Mouse (Mus musculus): ENCODE data around the gene Trpm8.

Gene Trpm8

DNA sequence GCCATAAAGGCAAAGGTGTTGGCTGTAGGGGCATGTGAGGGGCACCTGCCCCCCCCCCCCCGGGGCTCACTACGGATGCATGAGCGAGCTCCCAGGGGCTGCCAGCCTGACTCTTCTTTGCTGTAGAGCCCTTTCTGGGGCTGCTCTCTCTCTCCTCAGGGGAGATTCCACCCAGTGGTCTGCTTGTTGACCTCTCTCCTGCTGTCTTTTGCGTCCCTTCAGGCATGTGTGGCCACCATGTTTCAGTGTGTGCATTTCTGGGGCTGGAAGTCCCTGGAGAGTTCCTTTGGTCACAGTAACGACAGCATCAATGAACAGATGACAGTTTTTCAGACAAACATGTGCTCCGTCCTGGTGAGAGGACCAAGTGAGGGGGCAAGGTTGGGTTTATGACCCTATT lies 19.1 kb upstream of the Trpm8 start:
- ChIA-PET POLR2A (interaction anchor here in 3 of 4 experiments (0.5 to 15.1 kb wide), 11 partner anchors 7 to 63 kb away, joined by 3 to 203 read pairs (median 4); partner anchors contain the start of genes Hjurp (in 2 of the 3) and Trpm8 (in 2 of the 3)), CTCF (interaction anchor here in 3 of 4 experiments (0.6 to 3.1 kb wide), 8 partner anchors 19 to 208 kb away, joined by 3 to 17 read pairs (median 8); partner anchors contain the start of genes Hjurp (in 2 of the 3) and Trpm8 (in 2 of the 3))

DNA sequence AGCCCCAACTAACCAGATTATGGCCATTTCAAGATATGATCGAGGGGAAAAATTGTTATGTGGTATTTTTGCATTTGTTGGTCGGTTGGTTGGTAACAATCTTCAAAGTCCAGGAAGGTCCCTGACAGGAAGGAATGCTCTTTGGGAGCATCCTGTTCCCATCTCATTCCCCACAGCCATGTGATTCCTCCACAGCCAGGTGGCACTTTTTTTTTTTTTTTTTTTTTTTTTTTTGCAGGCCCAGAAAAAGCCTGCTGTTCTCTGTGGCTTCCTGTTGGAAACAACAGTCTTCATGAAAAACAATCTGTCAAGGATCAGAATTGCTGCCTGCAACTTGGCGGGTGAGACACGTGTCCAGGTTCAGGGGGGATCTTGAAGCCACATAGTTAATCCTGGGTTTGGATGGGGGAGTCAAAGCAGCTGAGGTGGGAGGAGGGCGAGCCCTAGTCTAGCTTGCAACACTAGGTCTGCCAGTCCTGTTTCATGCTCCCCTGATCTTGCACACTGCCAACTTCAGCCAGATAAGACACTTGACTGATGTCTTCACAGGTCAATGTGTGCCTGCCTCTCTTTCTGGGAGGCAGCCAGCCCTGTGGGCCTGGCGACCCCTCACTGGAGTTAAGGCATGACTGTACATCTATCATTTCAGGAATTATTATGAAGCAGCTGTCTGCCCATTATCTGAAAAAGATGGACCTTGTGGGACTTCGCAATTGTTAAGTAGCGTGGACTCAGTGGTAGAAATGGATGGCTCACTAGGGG lies 18.4 kb upstream of the Trpm8 start:
- CTCF ChIA-PET = interaction anchor here in 2 of 4 experiments (0.7 to 1.9 kb wide), 4 partner anchors 9 to 31 kb away, joined by 3 to 21 read pairs (median 5); no protein-coding TSS in a partner anchor

DNA sequence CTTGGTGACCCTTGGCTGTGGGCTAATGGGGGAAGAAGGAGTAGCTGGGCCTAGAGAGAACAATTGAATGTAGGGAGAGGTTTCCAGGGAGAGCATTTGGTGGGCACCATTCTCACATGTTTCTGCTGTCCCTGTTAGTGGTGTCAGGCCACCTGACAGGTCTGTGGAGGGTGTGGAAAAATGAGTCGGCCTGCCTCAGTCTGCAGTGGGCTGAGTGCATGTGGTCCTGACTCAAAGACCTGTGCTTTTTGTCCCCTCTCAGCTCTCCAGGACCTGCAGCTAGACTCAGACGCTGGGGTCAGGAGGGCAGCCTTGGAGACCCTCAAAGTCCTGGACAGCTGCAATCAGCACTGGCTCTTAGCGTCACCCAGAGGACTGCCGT lies 17.8 kb upstream of the Trpm8 start:
- POLR2A ChIA-PET = interaction anchor here in 2 of 4 experiments (0.6 to 15.1 kb wide), 7 partner anchors 11 to 1028 kb away, joined by 3 to 203 read pairs (median 4); partner anchors contain the start of genes Hjurp (in 2 of the 2) and Trpm8 (in 2 of the 2)
- CTCF ChIA-PET = interaction anchor here in 2 of 4 experiments (0.7 to 1.9 kb wide), 4 partner anchors 9 to 30 kb away, joined by 3 to 21 read pairs (median 5); no protein-coding TSS in a partner anchor

More for the DNA sequence above, 18.4 kb upstream of the Trpm8 start:
- POLR2A ChIA-PET = interaction anchor here in 3 of 4 experiments (0.6 to 15.1 kb wide), 10 partner anchors 10 to 1028 kb away, joined by 3 to 203 read pairs (median 4); partner anchors contain the start of genes Hjurp (in 2 of the 3) and Trpm8 (in 2 of the 3)

DNA sequence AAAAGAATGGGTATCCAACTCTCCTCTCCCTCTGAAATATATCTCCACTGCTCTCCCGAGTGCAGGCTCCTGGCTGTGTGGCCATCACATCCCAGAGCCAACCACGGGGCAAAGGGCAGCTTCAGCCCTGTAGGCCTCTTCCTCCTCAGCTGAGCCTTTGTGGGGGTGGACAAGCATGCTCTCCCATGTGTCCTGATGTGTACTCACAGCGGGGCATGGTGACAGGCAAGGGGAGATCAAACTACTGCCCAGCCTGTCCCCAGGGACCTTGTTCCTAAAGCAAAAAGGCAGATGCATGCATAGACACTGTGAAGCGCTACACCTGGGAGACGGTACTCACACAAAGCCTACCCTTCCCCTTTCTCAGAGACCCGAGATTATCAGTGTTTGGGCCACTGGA lies 17.3 kb upstream of the Trpm8 start:
- ChIA-PET CTCF (interaction anchor here in 1 of 4 experiments (1.9 kb wide), 1 partner anchor 30 kb away, joined by 7 read pairs; no protein-coding TSS in a partner anchor), POLR2A (interaction anchor here in 2 of 4 experiments (1.0 to 15.1 kb wide), 5 partner anchors 11 to 40 kb away, joined by 3 to 203 read pairs (median 4); partner anchors contain the start of genes Hjurp (in 2 of the 2) and Trpm8 (in 2 of the 2))

DNA sequence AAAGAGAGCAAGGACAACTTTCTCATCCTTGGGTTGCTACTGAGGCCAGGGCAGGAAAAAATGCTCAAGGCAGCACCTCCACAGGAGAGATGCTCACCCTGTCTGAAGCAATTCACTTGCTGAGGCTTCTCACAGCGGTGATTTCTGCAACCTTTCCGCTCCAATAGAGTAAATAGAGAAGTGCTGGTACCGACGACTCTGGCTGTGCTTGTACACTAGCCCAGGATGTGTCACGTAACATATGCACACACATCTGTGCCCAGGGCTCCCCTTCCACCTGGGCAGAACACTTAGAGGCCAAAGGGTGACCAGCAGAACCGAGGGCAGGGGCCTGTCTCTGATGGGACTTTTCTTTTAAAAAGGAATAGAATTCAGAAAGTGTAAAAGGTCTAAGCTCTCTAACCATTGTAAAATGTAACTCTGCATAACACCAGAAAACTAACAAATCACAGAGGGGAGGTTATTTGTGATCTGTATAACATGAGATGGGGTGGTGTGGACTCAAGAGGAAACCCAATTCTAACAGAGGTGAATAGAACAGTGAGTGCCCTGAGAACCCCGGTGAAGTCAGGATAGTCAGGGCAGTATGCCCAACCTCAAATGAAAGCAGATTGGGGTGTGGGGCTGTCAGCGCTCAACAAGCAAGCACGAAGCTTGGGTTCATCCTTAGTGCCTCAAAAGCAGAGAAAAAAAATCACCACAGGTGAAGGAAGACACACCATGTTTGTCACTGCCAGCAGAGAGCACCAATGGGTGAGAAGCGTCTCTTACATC lies 16.7 kb upstream of the Trpm8 start:
- CTCF ChIA-PET = interaction anchor here in 2 of 4 experiments (1.1 to 1.6 kb wide), 2 partner anchors 17 to 29 kb away, joined by 5 to 6 read pairs; partner anchors contain the start of genes Hjurp (in 1 of the 2) and Trpm8 (in 1 of the 2)

DNA sequence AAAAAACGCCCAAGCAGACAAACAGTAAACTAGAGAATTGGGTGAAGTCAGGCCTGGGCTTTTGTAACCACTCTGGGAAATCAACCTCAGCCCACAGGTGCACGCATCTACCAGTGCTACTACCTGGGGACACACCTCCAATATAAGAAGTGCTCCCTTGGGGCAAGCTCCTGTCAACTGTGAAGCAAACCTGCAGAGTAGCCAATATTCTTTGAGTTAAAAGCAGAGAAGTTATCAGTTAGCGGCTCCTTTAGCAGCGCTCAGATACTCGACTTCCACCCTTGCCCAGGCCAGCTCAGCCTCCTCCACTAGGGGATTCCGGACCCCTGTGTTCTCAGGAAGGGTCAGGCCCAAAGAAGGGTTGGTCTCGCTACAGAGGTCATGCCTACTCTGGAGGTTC lies 15.8 kb upstream of the Trpm8 start:
- ChIA-PET POLR2A (interaction anchor here in 3 of 4 experiments (0.7 to 15.1 kb wide), 7 partner anchors 8 to 313 kb away, joined by 3 to 203 read pairs (median 4); partner anchors contain the start of genes Hjurp (in 2 of the 3) and Trpm8 (in 2 of the 3)), CTCF (interaction anchor here in 2 of 4 experiments (0.9 to 5.4 kb wide), 5 partner anchors 13 to 28 kb away, joined by 3 to 29 read pairs (median 5); partner anchors contain the start of genes Hjurp (in 2 of the 2) and Trpm8 (in 2 of the 2))

More for the DNA sequence above, 16.7 kb upstream of the Trpm8 start:
- POLR2A ChIA-PET = interaction anchor here in 2 of 4 experiments (0.7 to 15.1 kb wide), 5 partner anchors 7 to 26 kb away, joined by 3 to 203 read pairs (median 119); partner anchors contain the start of genes Hjurp (in 2 of the 2) and Trpm8 (in 2 of the 2)

DNA sequence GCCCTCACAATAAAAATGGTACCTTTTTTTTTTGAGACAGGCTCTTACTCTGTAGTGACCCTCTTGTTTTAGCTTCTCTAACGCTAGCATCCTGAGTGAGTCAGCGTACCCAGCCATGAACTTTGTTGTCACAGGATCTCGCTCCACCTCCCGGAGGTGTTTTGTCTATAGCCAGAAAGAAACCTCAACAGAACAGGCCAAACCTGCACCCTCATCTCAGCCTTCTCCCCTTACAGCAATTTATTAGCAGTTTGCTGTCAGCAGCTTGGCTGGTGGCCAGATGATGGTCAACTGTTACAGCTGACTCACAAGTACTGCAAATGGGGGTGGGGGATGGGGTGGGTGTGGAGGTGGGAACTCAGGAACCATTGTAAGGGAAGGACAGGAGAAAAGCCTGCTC lies 15.2 kb upstream of the Trpm8 start:
- ChIA-PET CTCF (interaction anchor here in 2 of 4 experiments (0.9 to 5.4 kb wide), 5 partner anchors 13 to 28 kb away, joined by 3 to 29 read pairs (median 5); partner anchors contain the start of genes Hjurp (in 2 of the 2) and Trpm8 (in 2 of the 2)), POLR2A (interaction anchor here (0.6 to 15.1 kb wide), 9 partner anchors 9 to 314 kb away, joined by 3 to 203 read pairs (median 4); partner anchors contain the start of genes Hjurp (in 3 of the 4) and Trpm8 (in 3 of the 4))

DNA sequence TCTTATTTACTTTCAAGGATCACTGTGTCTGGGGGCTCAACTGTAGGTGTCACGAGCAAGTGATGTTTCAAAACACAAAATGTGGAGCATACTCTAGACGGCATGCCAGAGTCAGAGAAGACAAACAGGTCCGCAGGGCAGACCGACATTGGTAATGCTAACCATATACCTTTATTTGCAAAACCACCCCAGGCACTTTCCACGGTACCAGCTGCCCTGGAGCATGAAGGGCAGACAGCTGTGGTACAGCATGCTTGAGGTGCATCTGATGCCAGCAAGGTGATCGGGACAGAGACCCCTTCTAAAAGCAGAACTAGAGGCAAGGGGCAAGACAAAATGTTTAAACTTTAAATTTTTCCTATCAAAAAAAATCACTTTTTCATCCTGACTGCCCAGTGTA lies 14.5 kb upstream of the Trpm8 start:
- ChIA-PET POLR2A (interaction anchor here in 3 of 4 experiments (1.1 to 15.1 kb wide), 8 partner anchors 9 to 39 kb away, joined by 3 to 203 read pairs (median 6); partner anchors contain the start of genes Hjurp (in 3 of the 3) and Trpm8 (in 3 of the 3)), CTCF (interaction anchor here in 2 of 4 experiments (0.5 to 5.4 kb wide), 3 partner anchors 22 to 27 kb away, joined by 5 to 29 read pairs (median 6); no protein-coding TSS in a partner anchor)

DNA sequence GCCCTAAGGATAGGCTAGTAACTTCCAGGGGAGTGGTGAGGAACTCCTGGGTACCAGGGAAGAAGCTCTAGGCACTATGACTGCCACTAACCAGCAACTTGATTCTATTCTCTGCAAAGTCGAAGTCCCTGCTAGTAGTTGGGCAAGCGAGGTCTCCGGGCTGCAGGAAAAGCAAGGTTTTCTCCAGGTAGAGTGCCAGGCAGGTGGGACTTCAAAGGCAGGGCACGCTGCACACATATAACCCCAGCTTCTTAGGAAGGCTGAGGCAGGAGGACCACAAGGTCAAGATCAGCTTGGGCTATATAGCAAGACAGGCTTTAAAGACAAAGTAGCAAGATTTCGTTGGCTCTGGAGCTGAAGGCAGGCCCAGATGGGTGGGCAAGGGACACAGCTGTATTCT lies 13.7 kb upstream of the Trpm8 start:
- POLR2A ChIA-PET = interaction anchor here in 3 of 4 experiments (1.1 to 15.1 kb wide), 7 partner anchors 11 to 38 kb away, joined by 3 to 203 read pairs (median 8); partner anchors contain the start of genes Hjurp (in 3 of the 3) and Trpm8 (in 3 of the 3)
- CTCF ChIA-PET = interaction anchor here in 2 of 4 experiments (1.4 to 5.4 kb wide), 2 partner anchors 21 kb away, joined by 4 to 29 read pairs; no protein-coding TSS in a partner anchor

DNA sequence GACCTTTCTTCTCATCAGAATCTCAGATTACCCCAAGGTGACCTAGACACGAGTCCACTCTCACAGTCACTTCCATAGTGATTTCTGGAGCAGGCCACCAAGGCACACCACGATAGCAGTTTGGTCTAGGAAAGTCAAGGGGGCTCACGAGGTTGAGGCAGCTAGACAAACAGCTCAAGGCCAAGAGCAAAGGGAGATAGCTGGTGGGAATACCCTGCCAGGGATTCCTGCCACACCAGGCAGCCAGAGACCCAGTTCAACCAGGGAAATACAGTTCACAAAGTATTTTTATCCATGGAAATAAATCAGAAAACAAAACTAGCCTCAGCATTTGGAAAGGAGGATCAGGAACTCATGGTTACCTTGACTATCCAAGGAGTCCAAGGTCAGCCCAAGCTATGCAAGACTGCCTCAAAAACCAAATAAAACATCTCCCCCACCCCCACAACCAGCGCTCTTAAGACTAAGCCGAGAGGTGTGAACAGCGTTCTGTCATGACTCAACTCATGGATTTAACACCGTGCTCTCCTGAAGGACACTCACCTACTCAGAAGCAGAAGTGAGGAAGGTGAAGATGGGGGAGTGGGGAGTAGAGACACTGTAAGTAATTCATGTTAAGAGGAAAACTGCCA lies 13.1 kb upstream of the Trpm8 start:
- ChIA-PET POLR2A (interaction anchor here in 3 of 4 experiments (1.1 to 15.1 kb wide), 8 partner anchors 8 to 38 kb away, joined by 3 to 203 read pairs (median 6); partner anchors contain the start of genes Hjurp (in 3 of the 3) and Trpm8 (in 3 of the 3)), CTCF (interaction anchor here in 2 of 4 experiments (1.4 to 5.4 kb wide), 2 partner anchors 21 kb away, joined by 4 to 29 read pairs; no protein-coding TSS in a partner anchor)

DNA sequence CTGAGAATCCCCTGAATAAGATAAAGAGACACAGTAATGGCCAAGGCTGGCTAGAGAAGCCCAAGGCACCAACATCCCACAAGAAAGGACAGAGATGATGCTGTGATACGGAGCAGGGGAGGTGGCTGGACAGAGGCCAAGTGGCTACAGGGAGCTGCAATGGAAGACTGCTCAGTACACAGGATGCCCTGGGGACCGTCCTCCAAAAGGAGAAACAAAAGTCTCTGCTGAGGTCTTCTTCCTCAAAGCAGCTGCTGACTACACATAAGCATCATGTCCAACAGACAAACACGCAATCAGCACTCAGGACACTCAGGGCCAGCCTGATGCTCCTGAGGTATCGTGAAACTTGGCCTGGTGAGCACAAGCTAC lies 12.6 kb upstream of the Trpm8 start:
- CTCF ChIA-PET = interaction anchor here in 3 of 4 experiments (0.8 to 5.4 kb wide), 8 partner anchors 8 to 25 kb away, joined by 3 to 29 read pairs (median 6); partner anchors contain the start of genes Hjurp (in 1 of the 3) and Trpm8 (in 1 of the 3)

DNA sequence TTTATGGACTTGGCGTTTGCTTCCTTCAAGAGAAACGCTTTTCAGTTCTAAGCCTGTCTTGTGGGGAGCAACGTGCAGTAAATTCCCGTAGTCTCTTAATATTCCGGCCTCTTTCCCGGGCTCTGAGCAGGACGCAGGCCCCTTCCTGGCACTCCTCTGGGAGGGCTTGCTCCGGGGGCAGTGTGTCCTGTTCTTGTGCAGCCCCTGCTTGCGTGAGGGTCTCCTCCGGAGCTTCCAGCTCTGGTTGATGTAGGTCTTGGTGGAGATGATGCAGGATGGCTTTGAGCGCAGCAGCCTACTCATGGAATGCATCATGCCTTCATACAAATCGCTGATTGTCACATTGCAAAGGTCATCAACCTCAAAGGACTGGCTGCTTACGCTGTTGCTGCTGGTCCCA lies 11.3 kb upstream of the Trpm8 start:
- ChIA-PET CTCF (interaction anchor here in 3 of 4 experiments (1.0 to 5.4 kb wide), 11 partner anchors 10 to 36 kb away, joined by 3 to 29 read pairs (median 5); partner anchors contain the start of genes Trpm8 (in 2 of the 3) and Hjurp (in 1 of the 3)), POLR2A (interaction anchor here (0.6 to 15.1 kb wide), 14 partner anchors 8 to 342 kb away, joined by 3 to 203 read pairs (median 4); partner anchors contain the start of genes Hjurp (in 3 of the 4) and Trpm8 (in 3 of the 4))

More for the DNA sequence above, 12.6 kb upstream of the Trpm8 start:
- POLR2A ChIA-PET = interaction anchor here (0.7 to 15.1 kb wide), 13 partner anchors 8 to 45 kb away, joined by 3 to 203 read pairs (median 4); partner anchors contain the start of genes Hjurp (in 2 of the 4) and Trpm8 (in 2 of the 4)

DNA sequence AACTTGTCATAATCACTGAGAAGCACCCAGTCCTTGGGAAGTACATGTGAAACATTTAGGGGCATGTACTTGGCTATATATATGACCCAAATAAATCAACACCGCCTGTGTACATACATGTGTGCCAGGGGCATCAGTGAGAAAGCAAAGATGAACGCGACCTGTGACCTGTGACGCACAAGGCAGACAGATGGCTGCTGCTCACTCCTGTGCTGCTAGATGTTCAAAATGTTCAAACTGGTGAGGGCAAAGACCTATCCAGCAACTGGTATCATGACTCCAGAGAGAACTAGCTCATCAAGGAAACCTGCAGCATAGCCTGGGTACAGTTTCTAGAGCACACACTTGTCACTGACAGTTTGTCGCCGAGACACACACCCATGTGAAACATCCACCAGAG lies 10.0 kb upstream of the Trpm8 start:
- CTCF ChIA-PET = interaction anchor here in 1 of 4 experiments (1.8 kb wide), 1 partner anchor 10 kb away, joined by 5 read pairs; the partner anchor contains the start of gene Trpm8
- POLR2A ChIA-PET = interaction anchor here in 2 of 4 experiments (0.6 to 15.1 kb wide), 6 partner anchors 7 to 98 kb away, joined by 3 to 203 read pairs (median 62); partner anchors contain the start of genes Hjurp (in 2 of the 2) and Trpm8 (in 2 of the 2)

DNA sequence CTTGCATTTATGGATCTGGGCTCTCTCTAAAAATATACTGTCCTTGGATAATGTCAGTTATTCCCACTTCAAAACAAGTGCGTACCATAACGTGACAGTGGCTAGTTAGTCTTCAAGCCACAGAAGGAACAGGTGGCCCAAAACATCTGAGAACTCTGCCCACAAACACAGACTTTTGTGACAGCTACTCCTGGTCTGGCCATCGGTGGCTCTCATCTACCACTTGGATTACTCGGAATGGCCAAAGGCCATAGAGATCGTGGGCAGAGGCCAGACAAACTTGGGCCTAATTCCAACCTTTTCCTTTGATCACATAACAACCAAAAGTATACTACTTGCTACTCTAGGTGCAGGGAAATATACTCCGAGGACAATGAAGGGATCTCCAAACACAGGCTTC lies 9.4 kb upstream of the Trpm8 start:
- ChIA-PET POLR2A (interaction anchor here in 2 of 4 experiments (1.1 to 10.1 kb wide), 4 partner anchors 9 to 16 kb away, joined by 4 to 143 read pairs (median 5); partner anchors contain the start of genes Hjurp (in 2 of the 2) and Trpm8 (in 2 of the 2)), CTCF (interaction anchor here in 3 of 4 experiments (0.7 to 1.2 kb wide), 4 partner anchors 9 to 20 kb away, joined by 3 to 5 read pairs (median 3); partner anchors contain the start of genes Hjurp (in 2 of the 3) and Trpm8 (in 2 of the 3))

DNA sequence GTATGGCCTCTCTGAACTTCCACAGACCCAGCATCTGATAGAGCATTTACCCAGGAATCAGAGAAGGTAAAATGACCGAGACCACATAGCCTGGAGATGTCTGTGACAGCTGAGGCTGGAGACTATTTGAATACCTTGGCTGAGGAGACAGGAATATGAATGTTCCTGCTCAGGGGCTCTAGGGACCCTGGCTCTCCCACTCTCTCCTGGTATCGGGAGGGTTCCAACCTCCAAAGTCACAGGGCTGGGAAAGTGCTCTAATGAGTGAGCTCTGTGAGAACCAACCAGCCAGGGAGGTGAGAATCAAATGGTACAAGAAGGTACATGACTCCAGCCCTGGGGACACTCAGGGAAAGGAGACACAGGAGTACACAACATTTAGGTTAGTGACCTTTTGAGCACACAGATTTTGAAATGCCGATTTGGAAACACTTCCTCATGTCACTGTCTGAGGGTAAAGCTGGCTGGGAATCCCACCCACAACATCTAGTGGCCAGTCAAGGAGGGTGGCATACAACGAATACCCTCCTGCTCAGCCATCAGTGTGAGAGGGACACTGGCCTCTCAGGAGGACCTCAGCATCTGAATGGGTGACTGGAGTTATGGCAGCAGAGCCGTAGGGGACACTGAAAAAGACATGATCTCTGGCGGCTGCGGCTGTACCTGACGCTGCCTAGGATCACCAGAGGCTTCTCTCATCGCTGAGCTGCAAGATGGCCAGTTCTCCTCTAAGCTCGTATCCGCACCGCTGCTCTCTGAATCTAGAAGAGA lies 7.7 kb upstream of the Trpm8 start:
- POLR2A ChIA-PET = interaction anchor here in 3 of 4 experiments (0.6 to 10.1 kb wide), 5 partner anchors 8 to 424 kb away, joined by 4 to 143 read pairs (median 4); partner anchors contain the start of genes Hjurp (in 2 of the 3) and Trpm8 (in 2 of the 3)
- CTCF ChIA-PET = interaction anchor here in 3 of 4 experiments (0.5 to 1.2 kb wide), 5 partner anchors 18 to 157 kb away, joined by 3 to 5 read pairs (median 3); no protein-coding TSS in a partner anchor

Data from embryonic stem cell, embryonic (primary cell).